Comparison of ENCODE assay signal across 8 mouse cellular contexts in genomic region chr6:39117584-39118455, GRCm38 (mm10). TPM values are rescaled to one million over a fixed set of nuclear protein-coding genes. Genes with fewer than 3 reads are reported as not detected.
DNase-seq lines count a peak whose midpoint lies in the region; ATAC-seq lines count a peak whose summit lies in the region.

Gene Parp12, minus strand, starts transcription at chr6:39118349.

- peak within 1 kb of the TSS; percentile 62 for H3K4me2 ChIP-seq in hindbrain, embryonic 12.5 days (replicated peaks)

- H3K36me3 ChIP-seq in hindbrain, embryonic 12.5 days, result no peaks in the 10 kb centered on the region

- peak; percentile 81 for ATAC-seq in hindbrain, embryonic 12.5 days (ENCODE audit: low FRiP score)

- peak within 1 kb of the TSS; percentile 62 for H3K4me3 ChIP-seq in hindbrain, embryonic 12.5 days

- peaks cover 4% of the 10 kb centered on the region; the same call in 1 of the 2 replicates for H3K4me1 ChIP-seq in hindbrain, embryonic 12.5 days

- H3K27me3 ChIP-seq in hindbrain, embryonic 12.5 days, result peaks cover 52% of the 10 kb centered on the region

- DNase-seq in R1 (ENCODE audit: low read depth, low spot score), result peak; percentile 67
- peak; percentile 61 to 68 for DNase-seq in cerebellum, postnatal 14 days
- peak; percentile 14 to 22 for DNase-seq in frontal cortex, postnatal 25 days (ENCODE audit: low spot score in 2 of 2)
- DNase-seq in layer of hippocampus, postnatal 36 days, result peak; percentile 37 to 49
- peak; percentile 93 for DNase-seq in lung, postnatal 36 days
- peak; percentile 72 for DNase-seq in retina, embryonic 14.5 days (ENCODE audit: low spot score)
- peak; percentile 60 to 68 for DNase-seq in thymus, postnatal 36 days

- H3K27ac ChIP-seq in hindbrain, embryonic 12.5 days, result no peak within 1 kb of the TSS

- WGBS in hindbrain, embryonic 12.5 days, result 3% methylated on average over 99 of the region's 101 CpGs

- peaks cover 8% of the 10 kb centered on the region; the same call in 1 of the 2 replicates for H3K9me3 ChIP-seq in hindbrain, embryonic 12.5 days (replicated peaks)

- peak within 1 kb of the TSS; percentile 58 for H3K9ac ChIP-seq in hindbrain, embryonic 12.5 days

RNA-seq across cellular contexts. Expression of gene Parp12, which starts in this region (rescaled TPM):
- polyA plus RNA-seq in hindbrain, embryonic 12.5 days (2016; fragmentation: Nextera tagmentation; extraction: Ambion mirVana), result 4.7 and 5.2 TPM in 2 replicates
- 1 to 10 TPM; 5.7 to 6.3 TPM for total RNA-seq in layer of hippocampus, postnatal 36 days (2021)

Comparison
In these comparisons a context has a peak if more than half of its experiments do, and no peak if none do; other contexts are left out.
1. DNase-seq: peak in every context shown above with its lines; median percentile 93 in lung, postnatal 36 days; 72 in retina, embryonic 14.5 days; 67 in R1; 64 in cerebellum, postnatal 14 days; 64 in thymus, postnatal 36 days; 43 in layer of hippocampus, postnatal 36 days; 18 in frontal cortex, postnatal 25 days.